Mouse (Mus musculus) midbrain, embryonic 10.5 days (tissue): Measurements from ENCODE around the gene Zscan5b. TPM values are rescaled to one million over a fixed set of nuclear protein-coding genes. Genes with fewer than 3 reads are reported as not detected.

Experiments
- DNase-seq: peaks from one replicate; pipeline ENCODE4 v3.0.0-alpha.2; 2017; ENCODE audit warnings: low spot score
- H3K27ac ChIP-seq: fragments of 300-500 bp; sonication (generic); replicated peaks from 2 replicates; pipeline ENCODE4 v1.5.1; 2016; ENCODE audit warnings: mild to moderate bottlenecking
- H3K27me3 ChIP-seq: fragments of 300-500 bp; sonication (generic); 2 replicates; pipeline ENCODE4 v1.6.1; 2016; ENCODE audit warnings: low read depth, mild to moderate bottlenecking; ENCODE audit not compliant: poor library complexity, severe bottlenecking
- H3K36me3 ChIP-seq: fragments of 300-500 bp; sonication (generic); 2 replicates; pipeline ENCODE4 v1.6.1; 2016; ENCODE audit warnings: mild to moderate bottlenecking, moderate library complexity
- H3K4me1 ChIP-seq: fragments of 300-500 bp; sonication (generic); 2 replicates; pipeline ENCODE4 v1.6.1; 2016
- H3K4me3 ChIP-seq: fragments of 300-500 bp; sonication (generic); 2 replicates; pipeline ENCODE4 v1.5.1; 2016; ENCODE audit warnings: mild to moderate bottlenecking, moderate library complexity
- H3K9me3 ChIP-seq: fragments of 300-500 bp; sonication (generic); replicated peaks from 2 replicates; pipeline ENCODE4 v1.6.1; 2016; ENCODE audit warnings: mild to moderate bottlenecking
- WGBS: fragments of 180-500 bp; shearing (Covaris S2); methylation state at CpG from one replicate; pipeline ENCODE4 v1.1.7; 2016; 5-methylcytosine and 5-hydroxymethylcytosine counted together
- polyA plus RNA-seq: library from polyadenylated mRNA; unstranded; fragments of >200 nt; fragmentation: Nextera tagmentation; extraction: Ambion mirVana; gene quantifications from 2 replicates; pipeline ENCODE4 v1.2.1, GENCODE M21; 2016

Zscan5b gene
- polyA plus RNA-seq, 1 experiment from 2014 or later = not detected

GRCm38 (mm10) chr7:6286921-6287531 is 64.9 kb downstream of the Zscan5b start:
- H3K27ac ChIP-seq = peak overlapping the region; percentile 83
- 39% methylated on average over 15 of the region's 15 CpGs for WGBS
- H3K9me3 ChIP-seq = no peaks in the 10 kb centered on the region
- peaks cover 24% of the 10 kb centered on the region for H3K4me1 ChIP-seq
- no peaks in the 10 kb centered on the region for H3K36me3 ChIP-seq
- peak; percentile 15 for DNase-seq
- peak overlapping the region; percentile 63 for H3K4me3 ChIP-seq
- no peaks in the 10 kb centered on the region for H3K27me3 ChIP-seq

Other genes starting within 250 kb of the Zscan5b start
- gene Vmn1r65, start 211.3 kb upstream of the Zscan5b start, polyA plus RNA-seq = not detected in 2 replicates
- gene Nlrp4c, start 177.1 kb upstream of the Zscan5b start, polyA plus RNA-seq = not detected in 2 replicates
- gene Zfp787, start 66.3 kb upstream of the Zscan5b start, polyA plus RNA-seq = 25.0 and 27.3 TPM in 2 replicates
- gene Zfp444, start 50.1 kb upstream of the Zscan5b start, polyA plus RNA-seq = 81.8 and 86.1 TPM in 2 replicates
- not detected in 2 replicates for gene Galp, start 25.2 kb upstream of the Zscan5b start, polyA plus RNA-seq
- not detected in 2 replicates for gene Epp13, start 30.4 kb downstream of the Zscan5b start, polyA plus RNA-seq
- 6.3 and 7.7 TPM in 2 replicates for gene Zfp667, start 64.3 kb downstream of the Zscan5b start, polyA plus RNA-seq
- 5.2 and 8.0 TPM in 2 replicates for gene Zfp583, start 109.0 kb downstream of the Zscan5b start, polyA plus RNA-seq
- gene Gm3854, start 121.5 kb downstream of the Zscan5b start, polyA plus RNA-seq = 2.9 and 3.9 TPM in 2 replicates
- 1.8 and 2.7 TPM in 2 replicates for gene Zfp78, start 141.0 kb downstream of the Zscan5b start, polyA plus RNA-seq
- gene Zfp28, start 161.0 kb downstream of the Zscan5b start, polyA plus RNA-seq = 10.2 and 12.7 TPM in 2 replicates
- 0.48 and 0.91 TPM in 2 replicates for gene Smim17, start 176.4 kb downstream of the Zscan5b start, polyA plus RNA-seq
- gene Gm20715, start 188.0 kb downstream of the Zscan5b start, polyA plus RNA-seq = not detected in 2 replicates
- gene Olfr1344, start 216.4 kb downstream of the Zscan5b start, polyA plus RNA-seq = 0.19 TPM in 1 of 2 replicates, not detected in the other
- gene Olfr1336, start 233.9 kb downstream of the Zscan5b start, polyA plus RNA-seq = not detected in 2 replicates
- gene Olfr1346, start 244.8 kb downstream of the Zscan5b start, polyA plus RNA-seq = not detected in 2 replicates